Mouse (Mus musculus) cerebellum, postnatal 25 days (tissue): ENCODE measurements around the gene Wasf1.
A peak's percentile ranks its signal among the peaks of the same experiment; 100 is the strongest.

Experiments
- DNase-seq, 2 experiments: peaks; one replicate each; pipeline ENCODE4 v3.0.0; 2021; ENCODE audit warnings: mixed read lengths in 2 of 2

Gene Wasf1

DNA sequence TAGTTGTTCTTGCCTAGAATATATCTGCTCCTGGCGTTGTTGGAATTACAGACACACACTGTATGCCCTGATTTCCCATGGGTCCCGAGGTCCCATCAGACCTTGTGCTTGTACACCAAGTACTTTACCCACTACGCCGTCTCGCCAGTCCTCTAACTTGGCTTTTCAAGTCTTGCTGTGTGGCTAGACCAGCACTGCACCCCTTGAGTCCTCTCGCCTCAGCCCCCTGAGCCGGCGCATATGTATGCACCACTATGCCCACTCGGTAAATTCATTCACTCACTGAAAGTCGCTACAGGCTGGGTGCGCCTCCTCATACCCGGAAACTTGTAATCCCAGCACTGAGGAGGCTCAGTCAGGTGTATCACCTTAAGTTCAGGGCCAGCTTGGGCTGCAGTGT lies 12.5 kb downstream of the Wasf1 start:
- no peak for DNase-seq

DNA sequence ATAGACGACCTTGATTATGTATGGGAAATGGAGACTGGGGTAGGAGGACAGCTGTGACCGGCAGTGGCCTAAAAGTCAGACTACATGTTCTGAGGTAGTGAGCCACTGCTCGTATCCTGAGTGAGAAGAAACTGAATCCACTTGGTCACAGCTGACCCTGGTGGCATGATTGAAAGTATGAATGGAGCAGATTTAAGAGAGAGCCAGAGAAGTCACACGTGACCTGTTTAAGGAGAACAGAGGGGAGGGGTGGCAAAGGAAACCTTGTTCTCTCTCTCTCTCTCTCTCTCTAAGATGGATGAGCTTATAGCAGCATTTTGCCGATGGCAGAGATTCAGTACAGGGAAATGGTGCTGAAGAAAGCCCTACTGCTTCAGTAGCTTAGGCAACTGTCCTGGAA lies 13.4 kb downstream of the Wasf1 start:
- no peak for DNase-seq

DNA sequence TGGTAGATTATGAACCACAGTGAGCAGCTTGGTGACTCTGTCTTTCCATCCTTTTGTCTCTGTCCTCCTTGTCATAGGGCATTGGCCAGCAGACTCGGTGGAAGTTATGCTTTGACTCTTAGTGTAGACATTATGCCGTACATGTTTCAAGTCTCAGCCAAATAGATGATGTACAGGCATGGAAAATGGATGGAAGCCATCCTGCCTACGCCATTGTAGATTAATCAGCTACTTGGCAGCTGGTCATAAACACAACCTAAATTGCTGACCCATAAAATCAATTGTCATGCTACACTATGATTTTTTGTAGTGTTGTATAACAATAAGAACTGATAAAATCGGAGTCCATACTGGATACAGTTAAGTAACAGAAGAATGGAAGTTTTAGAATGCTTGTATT lies 18.5 kb downstream of the Wasf1 start:
- no peak for DNase-seq

DNA sequence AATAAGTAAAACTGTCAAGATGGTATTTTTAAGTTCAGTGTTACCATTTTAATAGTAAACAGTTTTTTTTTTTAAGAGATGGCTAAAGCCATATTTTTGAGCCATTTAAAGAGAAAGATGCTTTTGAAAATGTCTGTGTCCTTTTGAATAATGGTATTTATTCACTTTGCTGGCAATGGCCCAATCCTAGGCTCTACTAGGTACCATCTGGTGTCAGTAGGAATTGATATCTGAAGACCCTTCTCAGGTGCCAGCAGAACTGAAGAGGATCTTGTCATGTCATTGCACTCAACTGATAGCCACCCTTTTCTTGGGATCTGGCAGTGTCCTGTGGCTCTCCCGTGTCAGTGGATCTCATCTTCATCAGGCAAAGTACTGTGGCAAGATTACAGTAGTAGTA lies 22.9 kb downstream of the Wasf1 start:
- DNase-seq = peak in 1 of 2 experiments; percentile 54

DNA sequence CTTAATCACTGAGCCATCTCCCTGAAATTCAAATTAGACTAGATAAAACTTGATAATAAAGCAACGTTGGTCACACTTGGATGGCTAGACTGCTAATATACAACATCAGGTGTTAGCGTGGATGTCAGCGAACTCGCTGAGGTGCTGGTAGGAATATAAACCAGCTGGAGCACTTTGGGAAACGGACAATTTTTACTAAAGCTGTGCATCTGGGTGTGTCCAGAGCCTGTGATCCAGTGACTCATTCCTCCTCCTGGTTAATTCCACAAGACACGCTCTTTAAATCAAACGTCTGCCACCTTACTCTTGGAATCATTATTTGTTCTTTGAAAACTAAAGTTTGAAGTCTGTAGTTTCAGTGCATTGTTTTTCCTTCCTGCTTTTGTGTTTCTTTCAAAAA lies 23.5 kb downstream of the Wasf1 start:
- no peak for DNase-seq

DNA sequence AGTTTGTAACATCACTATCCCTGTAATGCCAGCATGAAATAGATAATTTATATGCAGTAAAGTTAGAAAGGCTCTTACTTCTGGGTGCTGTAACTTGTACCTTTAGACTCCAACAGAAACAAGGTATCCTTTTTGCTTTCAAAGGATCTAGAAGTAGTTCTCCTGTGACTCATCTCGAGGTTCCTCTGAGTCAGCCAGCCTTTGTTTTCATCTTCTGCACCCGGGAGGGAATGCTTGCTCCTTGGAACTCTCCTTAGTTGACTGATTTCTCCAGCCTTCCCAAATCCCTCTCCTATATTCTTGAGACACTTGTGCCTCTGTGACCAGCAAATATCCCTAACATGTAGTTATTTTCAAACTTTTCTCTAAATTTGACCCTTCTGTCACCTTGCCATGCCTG lies 25.3 kb downstream of the Wasf1 start:
- no peak for DNase-seq

DNA sequence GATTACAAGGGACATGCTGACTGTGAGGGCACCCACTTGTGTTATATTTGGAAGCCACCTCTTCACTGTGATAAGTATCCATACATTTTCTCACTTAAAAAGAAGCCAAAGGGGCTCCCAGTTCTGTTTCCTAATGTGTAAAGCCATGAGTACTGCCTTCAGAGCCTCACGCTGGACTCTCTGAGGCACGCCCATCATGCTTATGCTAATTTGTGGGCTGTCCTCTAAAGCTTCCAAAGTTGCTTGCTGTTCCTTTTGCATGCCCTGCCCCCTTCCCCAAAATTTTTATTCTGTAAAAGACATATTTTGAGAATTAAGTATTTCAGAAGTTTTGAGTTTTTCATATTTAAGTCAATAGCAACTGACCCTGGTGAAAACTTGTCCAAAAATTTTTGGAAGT lies 27.5 kb downstream of the Wasf1 start:
- DNase-seq = no peak

DNA sequence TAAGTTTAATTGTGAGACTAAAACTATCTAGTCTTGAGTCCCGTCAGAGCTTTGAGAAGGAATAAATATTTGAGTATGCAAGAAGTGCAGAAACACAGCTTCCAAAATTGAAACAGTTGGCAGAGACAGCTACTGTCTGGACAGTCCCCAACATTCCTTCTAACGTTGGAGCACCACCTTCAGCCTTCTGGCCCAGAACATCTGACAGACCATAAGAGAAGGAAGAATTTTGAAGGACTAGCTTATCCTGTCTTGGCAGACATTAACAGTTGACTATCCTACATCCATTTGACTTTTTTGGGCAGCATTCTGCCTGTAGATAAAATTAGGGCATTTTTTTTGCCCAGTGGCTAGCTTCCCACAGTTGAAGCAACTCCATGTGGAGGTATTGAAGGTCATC lies 32.0 kb downstream of the Wasf1 start:
- DNase-seq = peak in 1 of 2 experiments; percentile 56

DNA sequence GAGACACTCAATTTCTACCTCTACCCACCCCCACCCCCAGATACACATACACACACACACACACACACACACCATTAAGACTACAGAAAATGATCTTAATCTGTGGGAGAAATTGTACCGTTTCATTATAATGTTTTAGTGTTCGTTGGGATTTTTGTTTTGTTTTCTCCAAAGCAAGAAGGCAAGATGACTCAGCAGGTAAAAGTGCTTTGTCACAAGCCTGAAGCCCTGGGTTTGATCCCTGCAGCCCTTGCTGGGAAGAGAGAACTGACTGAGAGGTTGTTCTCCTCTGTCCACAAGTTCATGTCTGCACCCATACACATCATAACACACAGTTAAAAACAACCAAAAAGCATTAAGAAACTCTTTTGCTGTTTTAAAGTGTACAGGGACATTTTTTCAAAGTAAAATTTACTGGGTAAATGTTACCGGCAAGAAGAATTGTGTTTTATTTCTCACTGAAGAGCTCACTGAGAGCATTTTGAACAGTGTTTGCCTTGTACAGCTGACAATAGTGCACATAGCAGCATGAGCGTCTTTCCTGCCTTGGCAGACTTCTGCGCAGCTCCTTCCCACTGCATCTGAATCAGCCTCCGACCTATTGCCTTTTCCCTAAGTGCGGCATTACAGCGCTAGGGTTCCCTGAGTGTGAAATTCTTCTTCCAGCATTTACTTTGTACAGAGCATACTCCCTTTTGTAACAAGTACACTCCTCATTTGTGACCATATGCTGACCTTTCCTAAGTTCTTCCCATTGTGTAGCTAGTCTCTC lies 35.6 kb downstream of the Wasf1 start:
- no peak for DNase-seq

DNA sequence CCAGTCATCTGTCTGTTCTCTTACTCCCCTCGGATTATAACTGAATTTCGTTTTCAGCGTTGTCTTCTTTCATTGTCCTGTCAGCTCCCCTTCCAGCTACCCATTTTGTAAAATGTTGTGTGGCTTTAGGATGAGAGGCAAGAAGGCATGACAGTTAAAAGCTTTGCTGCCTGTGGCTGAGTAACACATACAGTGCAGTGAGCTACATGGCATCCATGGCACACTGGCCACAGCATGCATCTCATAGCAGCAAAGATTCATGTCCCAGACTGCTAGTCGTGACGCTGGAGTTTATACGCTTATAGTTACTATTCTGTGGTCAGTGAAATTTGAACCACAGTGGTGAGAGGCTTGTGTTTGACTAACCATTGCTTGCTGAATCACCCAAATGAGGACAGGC lies 36.2 kb downstream of the Wasf1 start:
- no peak for DNase-seq

DNA sequence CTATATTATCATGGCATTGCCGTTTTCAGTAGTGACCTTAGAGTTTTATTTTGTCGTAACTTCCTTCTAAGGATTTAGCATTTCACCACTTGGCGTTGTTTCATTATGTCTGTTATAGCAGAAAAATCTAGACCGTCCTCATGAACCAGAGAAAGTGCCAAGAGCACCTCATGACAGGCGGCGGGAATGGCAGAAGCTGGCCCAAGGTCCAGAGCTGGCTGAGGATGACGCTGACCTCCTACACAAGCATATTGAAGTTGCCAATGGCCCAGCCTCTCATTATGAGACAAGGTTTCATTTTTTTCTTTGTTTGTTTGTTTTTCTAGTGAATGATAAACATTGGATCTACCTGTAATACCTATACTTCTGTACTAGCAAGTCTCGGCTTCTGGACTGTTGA lies 49.7 kb downstream of the Wasf1 start:
- peak; percentile 53 to 62 for DNase-seq

DNA sequence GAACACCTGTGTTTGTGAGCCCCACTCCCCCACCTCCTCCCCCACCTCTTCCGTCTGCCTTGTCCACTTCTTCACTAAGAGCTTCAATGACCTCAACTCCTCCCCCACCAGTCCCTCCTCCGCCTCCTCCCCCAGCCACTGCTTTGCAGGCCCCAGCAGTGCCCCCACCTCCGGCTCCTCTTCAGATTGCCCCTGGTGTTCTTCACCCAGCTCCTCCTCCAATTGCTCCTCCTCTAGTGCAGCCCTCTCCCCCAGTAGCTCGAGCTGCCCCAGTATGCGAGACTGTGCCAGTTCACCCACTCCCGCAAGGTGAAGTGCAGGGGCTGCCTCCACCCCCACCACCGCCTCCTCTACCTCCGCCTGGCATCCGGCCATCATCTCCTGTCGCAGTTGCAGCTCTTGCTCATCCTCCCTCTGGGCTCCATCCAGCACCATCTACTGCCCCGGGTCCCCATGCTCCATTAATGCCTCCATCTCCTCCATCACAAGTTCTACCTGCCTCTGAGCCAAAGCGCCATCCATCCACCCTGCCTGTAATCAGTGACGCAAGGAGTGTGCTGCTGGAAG lies 53.0 kb downstream of the Wasf1 start:
- DNase-seq = peak in 1 of 2 experiments; percentile 42

DNA sequence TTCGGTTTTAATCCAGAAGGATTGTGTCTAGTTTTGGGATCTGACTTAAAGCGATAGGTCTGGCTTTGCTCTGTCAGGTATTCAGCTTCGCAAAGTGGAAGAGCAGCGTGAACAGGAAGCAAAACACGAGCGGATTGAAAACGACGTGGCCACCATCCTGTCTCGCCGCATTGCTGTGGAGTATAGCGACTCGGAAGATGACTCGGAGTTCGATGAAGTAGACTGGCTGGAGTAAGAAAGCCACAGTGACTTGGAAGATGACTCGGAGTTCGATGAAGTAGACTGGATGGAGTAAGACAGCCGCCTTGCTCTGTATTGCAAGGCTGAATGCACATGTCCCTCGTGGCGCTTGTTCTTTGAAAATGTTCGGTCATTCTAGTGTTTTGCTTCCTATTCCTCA lies 54.3 kb downstream of the Wasf1 start:
- DNase-seq = no peak

DNA sequence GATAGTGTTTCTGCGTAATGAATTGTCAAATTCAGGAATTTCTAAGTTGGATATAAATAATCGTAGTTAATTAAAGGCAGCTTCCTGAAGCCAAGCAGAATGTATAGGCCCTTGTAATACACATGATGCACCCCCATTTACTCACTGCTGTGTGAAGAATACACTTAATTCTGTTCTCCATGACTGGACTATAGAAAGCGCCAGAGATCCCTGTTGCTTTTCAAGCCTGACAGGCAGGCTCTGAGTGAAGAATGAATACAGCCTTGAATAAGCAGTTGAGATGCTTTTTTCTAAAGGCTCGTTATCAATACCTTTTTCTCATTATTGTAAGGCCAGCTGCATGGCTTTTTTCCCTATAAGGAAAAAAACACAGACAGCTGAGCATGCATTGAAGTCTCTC lies 59.4 kb downstream of the Wasf1 start:
- DNase-seq = no peak

DNA sequence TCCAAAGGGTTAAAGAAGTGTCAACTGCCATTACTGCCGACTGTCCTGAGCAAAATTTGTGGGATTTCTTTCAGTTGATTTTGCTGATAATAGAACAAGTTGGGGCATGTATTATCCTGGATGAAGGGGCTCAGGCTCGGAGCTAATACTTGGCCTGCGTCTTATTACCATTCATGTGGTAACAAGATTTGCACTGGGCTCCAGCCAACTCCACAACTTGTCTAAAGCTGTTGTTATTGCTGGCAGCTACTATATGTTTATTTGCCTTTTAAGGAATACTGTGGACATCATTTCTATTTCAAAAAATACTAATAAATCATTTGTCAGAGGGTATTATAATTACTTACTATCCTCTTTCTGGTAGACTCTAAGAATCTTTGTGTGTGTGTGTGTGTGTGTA lies 66.9 kb downstream of the Wasf1 start:
- no peak for DNase-seq

DNA sequence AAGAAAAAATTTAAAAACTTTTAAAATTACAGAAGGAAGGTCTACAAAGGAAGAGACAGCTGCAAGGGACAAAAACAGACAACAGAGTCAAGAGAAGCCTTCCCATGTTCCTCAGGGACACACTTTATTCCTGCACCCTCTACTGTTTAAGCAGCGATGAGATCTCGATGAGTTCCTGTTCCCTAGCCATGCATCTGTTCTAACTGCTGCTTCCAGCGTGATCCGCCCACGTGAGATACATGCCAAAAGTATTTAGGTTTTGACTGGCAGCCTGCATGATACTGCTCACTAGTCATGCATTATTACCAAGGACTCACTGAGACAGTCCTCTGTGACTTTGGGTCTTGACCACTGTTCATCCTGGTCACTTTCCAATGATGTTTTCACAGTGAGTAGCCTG lies 72.9 kb downstream of the Wasf1 start:
- no peak for DNase-seq

DNA sequence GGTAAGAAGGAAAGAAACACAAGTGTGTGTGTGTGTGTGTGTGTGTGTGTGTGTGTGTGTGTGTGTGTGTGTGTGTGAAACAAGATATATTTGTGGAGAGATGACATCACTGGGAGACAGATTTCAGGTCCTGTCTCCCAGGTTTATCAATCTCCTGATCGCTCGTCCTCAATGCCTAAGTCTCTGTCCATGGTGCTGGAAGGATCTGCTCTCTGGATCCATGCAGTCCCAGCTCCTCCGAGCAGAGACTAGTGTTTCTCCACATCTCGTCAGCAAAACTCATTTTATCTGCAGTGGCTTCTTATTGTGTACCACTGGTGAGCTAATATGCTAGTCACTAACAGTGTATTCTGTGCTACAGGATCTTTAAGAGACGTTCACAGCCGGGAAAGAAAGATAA lies 78.1 kb downstream of the Wasf1 start:
- no peak for DNase-seq

DNA sequence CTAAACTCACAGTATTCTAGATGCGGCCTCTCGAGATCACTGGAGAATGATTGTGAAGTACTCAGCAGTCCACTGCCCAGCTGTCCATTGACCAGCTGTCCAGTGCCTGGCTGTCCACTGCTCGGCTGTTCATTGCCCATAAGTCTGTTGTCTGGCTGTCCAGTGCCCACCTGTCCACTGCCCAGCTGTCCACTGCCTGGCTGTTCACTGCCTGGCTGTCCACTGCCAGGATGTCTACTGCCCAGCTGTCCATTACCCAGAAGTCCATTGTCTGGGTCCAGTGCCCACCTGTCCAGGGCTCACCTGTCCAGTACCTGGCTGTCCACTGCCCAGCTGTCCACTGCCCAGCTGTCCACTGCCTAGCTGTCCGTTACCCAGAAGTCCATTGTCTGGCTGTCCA lies 78.7 kb downstream of the Wasf1 start:
- DNase-seq = no peak

DNA sequence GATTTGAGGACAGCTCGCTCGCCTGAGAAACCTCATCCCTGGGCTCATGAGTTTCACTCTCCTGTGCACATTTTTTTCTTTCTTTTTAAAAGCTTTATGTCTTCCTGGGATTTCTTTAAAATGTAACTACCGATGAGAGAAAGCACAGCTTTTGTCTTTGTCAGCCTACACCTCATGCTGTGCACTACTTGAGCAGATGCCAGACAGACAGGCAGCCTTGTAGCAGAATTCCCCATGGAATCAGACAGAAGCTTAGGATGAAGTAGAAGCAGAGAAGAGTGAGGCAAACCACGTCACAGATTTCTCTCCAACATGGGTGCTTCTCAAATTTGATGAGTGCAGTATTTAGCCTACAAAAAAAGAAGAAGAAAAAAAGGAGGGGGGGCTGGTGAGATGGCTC lies 81.3 kb downstream of the Wasf1 start:
- DNase-seq = peak; percentile 38 to 64

DNA sequence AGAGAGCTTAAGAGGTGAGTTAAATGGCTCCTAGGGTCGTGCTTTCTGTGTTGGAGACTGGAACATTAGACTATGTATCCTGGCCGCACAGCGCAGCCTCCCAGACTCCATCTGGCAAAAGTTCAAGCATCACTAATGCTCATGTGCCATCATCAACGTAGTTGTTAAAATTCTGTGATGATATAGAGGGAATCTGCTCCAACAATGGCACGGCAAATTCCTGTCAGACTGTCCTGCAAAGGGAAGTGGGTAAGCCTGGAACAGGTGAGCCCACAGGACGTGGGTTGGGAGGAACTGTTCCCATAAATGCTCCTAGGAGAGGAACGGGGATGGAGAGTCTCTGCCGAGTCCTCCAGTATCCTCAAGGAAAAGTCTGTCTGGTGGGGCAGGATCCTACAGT lies 85.3 kb downstream of the Wasf1 start:
- DNase-seq = no peak

DNA sequence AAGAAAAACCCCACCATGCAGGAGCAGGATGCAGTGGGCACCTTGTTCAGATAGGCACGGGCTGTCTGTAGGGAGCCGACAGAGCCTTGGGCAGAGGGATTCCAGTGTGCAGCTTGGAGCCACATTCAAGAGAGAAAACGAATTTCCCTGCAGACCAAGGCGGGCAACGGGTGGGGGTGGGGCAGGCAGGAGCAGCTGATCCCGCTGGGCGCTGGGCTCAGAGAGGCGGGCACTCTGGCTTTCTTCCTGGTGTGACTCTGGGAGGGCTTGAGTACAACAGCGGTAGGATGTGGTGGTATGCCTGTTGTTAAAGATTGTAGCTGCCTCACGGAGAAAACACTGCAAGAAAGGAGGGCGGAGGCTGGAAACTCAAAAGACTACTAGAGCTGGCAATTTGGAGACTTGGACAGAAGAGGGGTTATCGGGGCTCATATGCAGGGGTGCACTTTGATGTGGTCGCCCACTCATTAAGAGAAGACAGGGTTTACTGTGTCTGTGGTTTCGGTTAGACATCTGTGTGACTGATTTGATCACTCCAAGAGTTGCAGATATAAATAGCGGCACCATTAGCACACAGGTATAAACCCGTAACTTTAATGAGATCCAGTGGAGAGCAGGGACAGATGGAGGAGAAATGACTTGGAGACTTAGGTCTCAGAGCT lies 86.2 kb downstream of the Wasf1 start:
- peak; percentile 62 to 73 for DNase-seq

DNA sequence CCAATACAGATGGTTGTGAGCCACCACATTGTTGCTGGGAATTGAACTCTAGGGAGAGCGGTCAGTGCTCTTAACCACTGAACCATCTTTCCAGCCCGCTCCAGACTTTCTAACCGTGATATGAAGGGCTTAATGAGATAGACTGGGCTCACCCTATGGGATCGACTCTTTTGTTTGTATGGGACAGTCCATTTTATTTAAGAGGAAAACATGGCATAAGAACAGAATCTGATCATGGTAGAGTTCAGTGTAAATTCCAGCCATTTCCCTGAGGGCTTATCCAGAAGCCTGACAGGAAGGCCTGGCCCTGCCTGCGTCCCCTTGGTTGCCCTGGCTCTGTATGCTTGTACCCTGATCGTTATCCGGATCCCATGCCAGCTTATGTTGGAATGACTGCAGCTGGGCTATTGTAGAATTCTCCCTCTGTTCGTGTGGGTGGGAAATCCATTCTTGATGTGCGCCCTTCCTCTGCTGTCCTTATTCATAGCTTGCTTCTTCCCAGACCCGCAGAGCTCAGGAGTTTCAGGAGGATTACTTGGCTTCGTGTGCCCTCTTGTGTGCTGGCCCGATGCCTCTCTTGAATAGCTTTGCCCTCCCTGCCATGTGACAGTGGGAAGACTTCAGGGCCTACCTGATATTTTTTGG lies 87.4 kb downstream of the Wasf1 start:
- peak; percentile 27 to 52 for DNase-seq

DNA sequence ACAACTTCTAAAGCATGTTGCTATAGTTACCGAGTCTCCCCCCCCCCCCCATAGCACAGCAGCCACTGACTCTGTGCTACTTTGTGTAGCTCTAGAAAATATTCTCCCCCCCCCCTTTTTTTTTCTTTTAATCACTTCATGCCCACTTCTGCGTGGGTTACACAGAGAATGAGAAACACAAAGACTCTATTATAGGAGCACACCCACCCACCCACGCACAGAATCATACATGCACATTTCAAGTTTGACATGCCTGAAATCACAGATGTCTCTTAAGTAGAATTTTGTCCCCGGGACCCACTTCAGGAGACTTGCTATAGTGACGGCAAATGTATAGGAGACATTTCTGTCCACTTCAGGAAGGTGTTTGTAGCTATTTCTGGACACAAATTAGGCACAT lies 88.0 kb downstream of the Wasf1 start:
- DNase-seq = no peak

DNA sequence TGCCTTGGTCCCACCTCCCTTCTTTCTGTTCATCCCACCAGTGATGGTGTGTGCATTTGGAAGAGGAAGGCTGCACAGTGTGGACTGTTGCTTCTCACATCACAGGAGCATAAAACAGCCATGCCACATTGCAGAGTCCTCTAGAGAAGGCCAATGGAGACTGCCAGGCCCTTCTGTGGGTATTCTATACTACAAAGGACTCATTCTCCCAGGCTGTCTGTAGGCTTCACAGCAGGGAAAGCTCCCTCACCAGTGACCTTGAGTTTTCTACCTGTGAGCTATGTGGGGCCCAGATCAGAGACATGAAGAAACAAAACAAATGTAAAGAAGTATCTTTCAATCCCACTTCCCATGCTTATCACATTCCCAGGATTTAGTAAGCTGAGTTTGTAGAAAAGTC lies 100.5 kb downstream of the Wasf1 start:
- no peak for DNase-seq
